Mouse (Mus musculus): Measurements from ENCODE around the gene Gipc3. TPM values are rescaled to one million over a fixed set of nuclear protein-coding genes. Genes with fewer than 3 reads are reported as not detected.
A peak's percentile ranks its signal among the peaks of the same experiment; 100 is the strongest.

Gene Gipc3
- polyA plus RNA-seq, 1 experiment: 0.08 TPM

- H3K36me3 ChIP-seq (ENCODE audit: control insufficient read depth, insufficient read depth): peaks cover 30% of the 10 kb centered on the region
- TF ChIP-seq MYOG (IDR thresholded peaks at IDR 0.05; ENCODE audit: control insufficient read depth, extremely low read depth, insufficient read length) (no peak), USF1 (IDR thresholded peaks at IDR 0.05; ENCODE audit: low read depth) (no peak), MYOD1 (IDR thresholded peaks at IDR 0.05; ENCODE audit: control insufficient read depth, insufficient read length, low read depth) (no peak), CTCF (IDR thresholded peaks at IDR 0.05; ENCODE audit: control insufficient read depth, insufficient read depth, insufficient read length) (no peak), FOSL1 (IDR thresholded peaks at IDR 0.05; ENCODE audit: insufficient read depth, low read length, poor library complexity, severe bottlenecking) (no peak), MAX (IDR thresholded peaks at IDR 0.05) (no peak), CEBPB (IDR thresholded peaks at IDR 0.05; ENCODE audit: low read depth) (no peak)
- H3K79me2 ChIP-seq (ENCODE audit: control insufficient read depth, insufficient read depth): peaks cover 38% of the 10 kb centered on the region
- peaks cover 3% of the 10 kb centered on the region for H3K79me3 ChIP-seq (ENCODE audit: low read depth)
- H3K4me3 ChIP-seq (ENCODE audit: insufficient read depth, poor library complexity, severe bottlenecking): no peak overlapping the region
- no peaks in the 10 kb centered on the region for H3K27me3 ChIP-seq (ENCODE audit: control insufficient read depth, insufficient read depth, insufficient read length)
- H3ac ChIP-seq (ENCODE audit: control insufficient read depth, insufficient read length, low read depth): no peak overlapping the region
These were observed 37.4 kb downstream of the Gipc3 start for GRCm38 (mm10) chr10:81305663-81306062.

- Histone ChIP-seq H3K79me2 (ENCODE audit: control insufficient read depth, insufficient read depth) (peaks cover 47% of the 10 kb centered on the region), H3K79me3 (ENCODE audit: low read depth) (peaks cover 6% of the 10 kb centered on the region), H3K4me3 (ENCODE audit: insufficient read depth, poor library complexity, severe bottlenecking) (no peak overlapping the region), H3K36me3 (ENCODE audit: control insufficient read depth, insufficient read depth) (peaks cover 26% of the 10 kb centered on the region), H3ac (ENCODE audit: control insufficient read depth, insufficient read length, low read depth) (no peak overlapping the region), H3K27me3 (ENCODE audit: control insufficient read depth, insufficient read depth, insufficient read length) (no peaks in the 10 kb centered on the region)
- TF ChIP-seq CTCF (IDR thresholded peaks at IDR 0.05; ENCODE audit: control insufficient read depth, insufficient read depth, insufficient read length): peak; percentile 93
- no peak for TF ChIP-seq MAX (IDR thresholded peaks at IDR 0.05)
- no peak for TF ChIP-seq MYOD1 (IDR thresholded peaks at IDR 0.05; ENCODE audit: control insufficient read depth, insufficient read length, low read depth)
These were observed 38.3 kb downstream of the Gipc3 start for GRCm38 (mm10) chr10:81304597-81305238.

GRCm38 (mm10) chr10:81303761-81304160 is 39.3 kb downstream of the Gipc3 start:
- Histone ChIP-seq H3ac (ENCODE audit: control insufficient read depth, insufficient read length, low read depth) (no peak overlapping the region), H3K4me3 (ENCODE audit: insufficient read depth, poor library complexity, severe bottlenecking) (no peak overlapping the region), H3K27me3 (ENCODE audit: control insufficient read depth, insufficient read depth, insufficient read length) (no peaks in the 10 kb centered on the region), H3K79me3 (ENCODE audit: low read depth) (peaks cover 10% of the 10 kb centered on the region), H3K36me3 (ENCODE audit: control insufficient read depth, insufficient read depth) (peaks cover 21% of the 10 kb centered on the region), H3K79me2 (ENCODE audit: control insufficient read depth, insufficient read depth) (peaks cover 57% of the 10 kb centered on the region)
- no peak for TF ChIP-seq MYOG (IDR thresholded peaks at IDR 0.05; ENCODE audit: control insufficient read depth, extremely low read depth, insufficient read length)
- TF ChIP-seq FOSL1 (IDR thresholded peaks at IDR 0.05; ENCODE audit: insufficient read depth, low read length, poor library complexity, severe bottlenecking): no peak
- no peak for TF ChIP-seq CTCF (IDR thresholded peaks at IDR 0.05; ENCODE audit: control insufficient read depth, insufficient read depth, insufficient read length)
- no peak for TF ChIP-seq USF1 (IDR thresholded peaks at IDR 0.05; ENCODE audit: low read depth)
- TF ChIP-seq MAX (IDR thresholded peaks at IDR 0.05): no peak
- no peak for TF ChIP-seq MYOD1 (IDR thresholded peaks at IDR 0.05; ENCODE audit: control insufficient read depth, insufficient read length, low read depth)

- H3ac ChIP-seq (ENCODE audit: control insufficient read depth, insufficient read length, low read depth): no peak overlapping the region
- peaks cover 21% of the 10 kb centered on the region for H3K36me3 ChIP-seq (ENCODE audit: control insufficient read depth, insufficient read depth)
- H3K79me2 ChIP-seq (ENCODE audit: control insufficient read depth, insufficient read depth): peaks cover 62% of the 10 kb centered on the region
- no peak overlapping the region for H3K4me3 ChIP-seq (ENCODE audit: insufficient read depth, poor library complexity, severe bottlenecking)
- no peak for TF ChIP-seq USF1 (IDR thresholded peaks at IDR 0.05; ENCODE audit: low read depth)
- no peak for TF ChIP-seq CEBPB (IDR thresholded peaks at IDR 0.05; ENCODE audit: low read depth)
- no peak for TF ChIP-seq MYOG (IDR thresholded peaks at IDR 0.05; ENCODE audit: control insufficient read depth, extremely low read depth, insufficient read length)
- H3K79me3 ChIP-seq (ENCODE audit: low read depth): peaks cover 15% of the 10 kb centered on the region
- H3K27me3 ChIP-seq (ENCODE audit: control insufficient read depth, insufficient read depth, insufficient read length): no peaks in the 10 kb centered on the region
These were observed 39.8 kb downstream of the Gipc3 start for GRCm38 (mm10) chr10:81303258-81303657.

GRCm38 (mm10) chr10:81302781-81303218 is 40.3 kb downstream of the Gipc3 start:
- peaks cover 66% of the 10 kb centered on the region for H3K79me2 ChIP-seq (ENCODE audit: control insufficient read depth, insufficient read depth)
- H3K27me3 ChIP-seq (ENCODE audit: control insufficient read depth, insufficient read depth, insufficient read length): no peaks in the 10 kb centered on the region
- no peak overlapping the region for H3ac ChIP-seq (ENCODE audit: control insufficient read depth, insufficient read length, low read depth)
- H3K79me3 ChIP-seq (ENCODE audit: low read depth): peaks cover 20% of the 10 kb centered on the region
- TF ChIP-seq USF1 (IDR thresholded peaks at IDR 0.05; ENCODE audit: low read depth) (no peak), MYOG (IDR thresholded peaks at IDR 0.05; ENCODE audit: control insufficient read depth, extremely low read depth, insufficient read length) (no peak), FOSL1 (IDR thresholded peaks at IDR 0.05; ENCODE audit: insufficient read depth, low read length, poor library complexity, severe bottlenecking) (no peak), MAX (IDR thresholded peaks at IDR 0.05) (no peak), CTCF (IDR thresholded peaks at IDR 0.05; ENCODE audit: control insufficient read depth, insufficient read depth, insufficient read length) (no peak), MYOD1 (IDR thresholded peaks at IDR 0.05; ENCODE audit: control insufficient read depth, insufficient read length, low read depth) (no peak), CEBPB (IDR thresholded peaks at IDR 0.05; ENCODE audit: low read depth) (no peak)
- H3K4me3 ChIP-seq (ENCODE audit: insufficient read depth, poor library complexity, severe bottlenecking): no peak overlapping the region
- H3K36me3 ChIP-seq (ENCODE audit: control insufficient read depth, insufficient read depth): peaks cover 18% of the 10 kb centered on the region

- Histone ChIP-seq H3K27me3 (ENCODE audit: control insufficient read depth, insufficient read depth, insufficient read length) (no peaks in the 10 kb centered on the region), H3K79me3 (ENCODE audit: low read depth) (peaks cover 23% of the 10 kb centered on the region), H3K79me2 (ENCODE audit: control insufficient read depth, insufficient read depth) (peaks cover 72% of the 10 kb centered on the region), H3K4me3 (ENCODE audit: insufficient read depth, poor library complexity, severe bottlenecking) (no peak overlapping the region), H3ac (ENCODE audit: control insufficient read depth, insufficient read length, low read depth) (no peak overlapping the region), H3K36me3 (ENCODE audit: control insufficient read depth, insufficient read depth) (peaks cover 15% of the 10 kb centered on the region)
- TF ChIP-seq FOSL1 (IDR thresholded peaks at IDR 0.05; ENCODE audit: insufficient read depth, low read length, poor library complexity, severe bottlenecking): no peak
- TF ChIP-seq CTCF (IDR thresholded peaks at IDR 0.05; ENCODE audit: control insufficient read depth, insufficient read depth, insufficient read length): no peak
- TF ChIP-seq MYOG (IDR thresholded peaks at IDR 0.05; ENCODE audit: control insufficient read depth, extremely low read depth, insufficient read length): no peak
- TF ChIP-seq MYOD1 (IDR thresholded peaks at IDR 0.05; ENCODE audit: control insufficient read depth, insufficient read length, low read depth): no peak
- TF ChIP-seq MAX (IDR thresholded peaks at IDR 0.05): no peak
- TF ChIP-seq CEBPB (IDR thresholded peaks at IDR 0.05; ENCODE audit: low read depth): no peak
- TF ChIP-seq USF1 (IDR thresholded peaks at IDR 0.05; ENCODE audit: low read depth): no peak
These were observed 40.8 kb downstream of the Gipc3 start for GRCm38 (mm10) chr10:81302288-81302687.

Measured in C2C12 (cell line).